Mouse (Mus musculus) kidney, embryonic 14.5 days (tissue): ENCODE measurements at regions not wholly inside any gene's neighbourhood (a gene's known extent, or its start where the extent isn't known, plus 50 kb on each side); places are given as distances from the start of the nearest gene placed in this dataset.

ENCODE experiments used
- ATAC-seq: fragments of 200-750 bp; cut with Nextera tagmentation; 2 replicates; pipeline ENCODE4 v1.8.0; 2017; ENCODE audit warnings: moderate number of reproducible peaks, mild to moderate bottlenecking, moderate TSS enrichment, moderate library complexity; ENCODE audit not compliant: low FRiP score, low TSS enrichment
- H3K27ac ChIP-seq: fragments of 300-500 bp; sonication (generic); 2 replicates; pipeline ENCODE4 v1.5.1; 2014; ENCODE audit warnings: low read depth, mild to moderate bottlenecking, low read length, moderate library complexity, mixed read lengths
- H3K27me3 ChIP-seq: fragments of 300-500 bp; sonication (generic); 2 replicates; pipeline ENCODE4 v1.6.1; 2014; ENCODE audit warnings: mild to moderate bottlenecking, low read length; ENCODE audit not compliant: control insufficient read depth, insufficient read depth
- H3K36me3 ChIP-seq: fragments of 300-500 bp; sonication (generic); 2 replicates; pipeline ENCODE4 v1.6.1; 2014; ENCODE audit warnings: low read length, mixed read lengths; ENCODE audit not compliant: control insufficient read depth, insufficient read depth
- H3K4me1 ChIP-seq: fragments of 300-500 bp; sonication (generic); 2 replicates; pipeline ENCODE4 v1.6.1; 2014; ENCODE audit warnings: low read length, mixed read lengths; ENCODE audit not compliant: control insufficient read depth, insufficient read depth
- H3K4me2 ChIP-seq: fragments of 300-500 bp; sonication (generic); replicated peaks from 2 replicates; pipeline ENCODE4 v1.6.1; 2014; ENCODE audit warnings: low read depth, mild to moderate bottlenecking, low read length
- H3K4me3 ChIP-seq: fragments of 300-500 bp; sonication (generic); 2 replicates; pipeline ENCODE4 v1.5.1; 2014; ENCODE audit warnings: mild to moderate bottlenecking, low read length
- H3K9ac ChIP-seq: fragments of 300-500 bp; sonication (generic); 2 replicates; pipeline ENCODE4 v1.6.1; 2014; ENCODE audit warnings: low read depth, mild to moderate bottlenecking, low read length, moderate library complexity
- H3K9me3 ChIP-seq: fragments of 300-500 bp; sonication (generic); 2 replicates; pipeline ENCODE4 v1.6.1; 2016; ENCODE audit warnings: low read length; ENCODE audit not compliant: control insufficient read depth
- WGBS: fragments of 180-500 bp; shearing (Covaris S2); extraction: QIAGEN DNeasy Blood & Tissue Kit; methylation state at CpG from one replicate; pipeline ENCODE4 v1.1.7; 2014; 5-methylcytosine and 5-hydroxymethylcytosine counted together

- Histone ChIP-seq H3K4me2 (no peak overlapping the region), H3K36me3 (no peaks in the 10 kb centered on the region), H3K4me3 (no peak overlapping the region), H3K9me3 (no peaks in the 10 kb centered on the region), H3K4me1 (peaks cover 7% of the 10 kb centered on the region; the same call in 1 of the 2 replicates), H3K27ac (no peak overlapping the region), H3K9ac (no peak overlapping the region), H3K27me3 (no peaks in the 10 kb centered on the region)
- peak; percentile 72 for ATAC-seq
- 47% methylated on average over 22 of the region's 22 CpGs for WGBS
These were observed 53.0 kb upstream of the Tiam2 start for GRCm38 (mm10) chr17:3273108-3274091.

- peaks cover 7% of the 10 kb centered on the region; the same call in 1 of the 2 replicates for H3K4me1 ChIP-seq
- 25% methylated on average over 14 of the region's 14 CpGs for WGBS
- H3K27ac ChIP-seq: no peak overlapping the region
- ATAC-seq: no peak
- no peak overlapping the region for H3K4me2 ChIP-seq
- H3K9me3 ChIP-seq: no peaks in the 10 kb centered on the region
- no peak overlapping the region for H3K9ac ChIP-seq
- no peaks in the 10 kb centered on the region for H3K27me3 ChIP-seq
- H3K4me3 ChIP-seq: no peak overlapping the region
- H3K36me3 ChIP-seq: no peaks in the 10 kb centered on the region
These were observed 51.7 kb upstream of the Tiam2 start for GRCm38 (mm10) chr17:3274449-3275285.
